Mouse (Mus musculus): ENCODE results near the gene Lpp.

- TF ChIP-seq POLR2A (IDR thresholded peaks at IDR 0.05; ENCODE audit: control insufficient read depth, extremely low read depth, insufficient read depth, low read length, poor library complexity): no peak
- TF ChIP-seq CTCF (IDR thresholded peaks at IDR 0.05; ENCODE audit: borderline replicate concordance, control insufficient read depth, extremely low read depth, insufficient read depth, low read length, poor library complexity): no peak
Observed at GRCm38 (mm10) chr16:24364030-24364687, 29.1 kb upstream of the Lpp start.

Data from thymus, adult 2 months (tissue).